Mouse (Mus musculus): ENCODE measurements at regions not wholly inside any gene's neighbourhood (a gene's known extent, or its start where the extent isn't known, plus 50 kb on each side); places are given as distances from the start of the nearest gene placed in this dataset.

GRCm38 (mm10) chr2:105528535-105528934 lies 129.4 kb upstream of the Rcn1 start:
- DNase-seq (ENCODE audit: low read depth) = no peak

- DNase-seq (ENCODE audit: low read depth) = no peak
These were observed 124.6 kb upstream of the Pax6 start for GRCm38 (mm10) chr2:105544099-105544498.

- no peak for DNase-seq (ENCODE audit: low read depth)
These were observed 116.6 kb upstream of the Pax6 start for GRCm38 (mm10) chr2:105552092-105552491.

GRCm38 (mm10) chr2:105586782-105587181 lies 81.9 kb upstream of the Pax6 start:
- DNase-seq (ENCODE audit: low read depth) = no peak

GRCm38 (mm10) chr2:105594131-105594530 lies 74.6 kb upstream of the Pax6 start:
- DNase-seq (ENCODE audit: low read depth) = no peak

- DNase-seq (ENCODE audit: low read depth) = no peak
These were observed 64.1 kb upstream of the Pax6 start for GRCm38 (mm10) chr2:105604553-105605116.

GRCm38 (mm10) chr2:105607969-105608538 lies 60.6 kb upstream of the Pax6 start:
- no peak for DNase-seq (ENCODE audit: low read depth)

GRCm38 (mm10) chr2:105608756-105609155 lies 59.9 kb upstream of the Pax6 start:
- no peak for DNase-seq (ENCODE audit: low read depth)

- DNase-seq (ENCODE audit: low read depth) = no peak
These were observed 57.7 kb upstream of the Pax6 start for GRCm38 (mm10) chr2:105611014-105611413.

- DNase-seq (ENCODE audit: low read depth) = no peak
These were observed 57.0 kb upstream of the Pax6 start for GRCm38 (mm10) chr2:105611651-105612050.

- DNase-seq (ENCODE audit: low read depth) = no peak
These were observed 56.5 kb upstream of the Pax6 start for GRCm38 (mm10) chr2:105612051-105612664.

- DNase-seq (ENCODE audit: low read depth) = no peak
These were observed 56.0 kb upstream of the Pax6 start for GRCm38 (mm10) chr2:105612706-105613105.

GRCm38 (mm10) chr2:105613243-105613642 lies 55.5 kb upstream of the Pax6 start:
- DNase-seq (ENCODE audit: low read depth) = no peak

GRCm38 (mm10) chr2:105615891-105616733 lies 52.6 kb upstream of the Pax6 start:
- peak; percentile 59 for DNase-seq (ENCODE audit: low read depth)
